Mouse (Mus musculus) neural tube, embryonic 10.5 days (tissue): ENCODE data around the gene Defb19.

ENCODE experiments used
- DNase-seq: peaks from one replicate; pipeline ENCODE4 v3.0.0-alpha.2; 2017; ENCODE audit warnings: low spot score; ENCODE audit errors: extremely low spot score

The Defb19 gene

GRCm38 (mm10) chr2:152580107-152580506 lies at the start of gene Defb19:
Gene Defb19 (minus strand): TSS chr2:152580312.
- no peak for DNase-seq

GRCm38 (mm10) chr2:152629904-152630303 lies 49.8 kb upstream of the Defb19 start:
- no peak for DNase-seq

- no peak for DNase-seq
Measured at GRCm38 (mm10) chr2:152629239-152629638, 49.1 kb upstream of the Defb19 start.

- no peak for DNase-seq
Measured at GRCm38 (mm10) chr2:152628066-152628465, 48.0 kb upstream of the Defb19 start.

- DNase-seq, result peak; percentile 50
Measured at GRCm38 (mm10) chr2:152626774-152627591, 46.9 kb upstream of the Defb19 start, which contains the start of gene Rem1. Gene Rem1 (plus strand): TSS chr2:152626951.

- no peak for DNase-seq
Measured at GRCm38 (mm10) chr2:152625256-152625655, 45.1 kb upstream of the Defb19 start.

- DNase-seq, result no peak
Measured at GRCm38 (mm10) chr2:152624566-152624965, 44.5 kb upstream of the Defb19 start.

GRCm38 (mm10) chr2:152622953-152623352 lies 42.8 kb upstream of the Defb19 start, which contains the start of gene Defb25:
Gene Defb25 (minus strand): TSS chr2:152623053.
- no peak for DNase-seq

GRCm38 (mm10) chr2:152622151-152622550 lies 42.0 kb upstream of the Defb19 start:
- DNase-seq, result no peak

GRCm38 (mm10) chr2:152620367-152621134 lies 40.4 kb upstream of the Defb19 start:
- no peak for DNase-seq

- no peak for DNase-seq
Measured at GRCm38 (mm10) chr2:152617374-152617773, 37.3 kb upstream of the Defb19 start.

GRCm38 (mm10) chr2:152616470-152616869 lies 36.4 kb upstream of the Defb19 start:
- no peak for DNase-seq

- DNase-seq, result peak; percentile 58
Measured at GRCm38 (mm10) chr2:152615563-152615962, 35.5 kb upstream of the Defb19 start.

GRCm38 (mm10) chr2:152612193-152612592 lies 32.1 kb upstream of the Defb19 start:
- peak; percentile 26 for DNase-seq

GRCm38 (mm10) chr2:152608719-152609118 lies 28.6 kb upstream of the Defb19 start:
- no peak for DNase-seq

- DNase-seq, result no peak
Measured at GRCm38 (mm10) chr2:152607746-152608145, 27.6 kb upstream of the Defb19 start.

- DNase-seq, result no peak
Measured at GRCm38 (mm10) chr2:152604057-152604456, 23.9 kb upstream of the Defb19 start, which contains the start of gene Defb36. Gene Defb36 (plus strand): TSS chr2:152604327.

GRCm38 (mm10) chr2:152601275-152601960 lies 21.3 kb upstream of the Defb19 start:
- DNase-seq, result no peak

GRCm38 (mm10) chr2:152600076-152600475 lies 20.0 kb upstream of the Defb19 start:
- DNase-seq, result no peak

GRCm38 (mm10) chr2:152599299-152599698 lies 19.2 kb upstream of the Defb19 start, which contains the start of gene Defb45:
Gene Defb45 (minus strand): TSS chr2:152599399.
- no peak for DNase-seq

GRCm38 (mm10) chr2:152589021-152589420 lies 8.9 kb upstream of the Defb19 start:
- DNase-seq, result no peak
